In the genomic region with DNA sequence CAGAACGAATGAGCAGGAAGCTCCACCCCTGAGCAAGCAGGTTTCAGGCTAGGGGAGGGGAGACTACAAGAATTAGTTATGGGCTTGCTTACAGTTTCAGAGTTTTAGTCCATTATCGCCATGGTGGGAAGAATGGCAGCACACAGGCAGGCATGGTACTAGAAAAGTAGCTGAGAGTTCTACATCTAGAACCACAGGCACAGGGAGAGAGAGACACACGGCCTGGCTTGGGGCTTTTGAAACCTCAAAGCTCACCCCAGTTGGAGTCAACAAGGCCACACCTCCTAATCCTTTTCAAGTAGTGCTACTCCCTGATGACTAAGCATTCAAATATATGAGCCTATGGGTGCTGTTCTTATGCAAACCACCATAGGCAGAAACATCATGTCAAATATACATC, we compare ENCODE assay signal across 38 mouse cellular contexts. TPM values are rescaled to one million over a fixed set of nuclear protein-coding genes. Genes with fewer than 3 reads are reported as not detected.
"Had no signal": no experiment of that assay in that cellular context is flagged by ENCODE, and none has a peak within 500 bp of the region (broad histone marks: within the 10 kb centered on the region; RNA-seq: fewer than 3 reads in every experiment).

No protein-coding gene starts in this region.

- H3K36me3 ChIP-seq: embryonic facial prominence, embryonic 10.5 days; embryonic facial prominence, embryonic 12.5 days; embryonic facial prominence, embryonic 13.5 days; embryonic facial prominence, embryonic 15.5 days; forebrain, embryonic 10.5 days; forebrain, embryonic 12.5 days; forebrain, embryonic 15.5 days had no signal

- DNase-seq: cerebellum, adult 2 months; cerebellum, adult 8-10 months; cerebellum, adult 9-10 months; cerebellum, adult 9-11 months; cerebellum, postnatal 10 days; cerebellum, postnatal 14 days; cerebellum, postnatal 25 days; cerebellum, postnatal 36 days; embryo, embryonic 11 days; forebrain, postnatal 0 days; gastrocnemius, adult 2 months; gastrocnemius, postnatal 10 days; gastrocnemius, postnatal 14 days; gastrocnemius, postnatal 25 days; gastrocnemius, postnatal 36 days; heart, adult 18-20 months; heart, adult 2 months had no signal

- H3K4me1 ChIP-seq: embryonic facial prominence, embryonic 12.5 days; embryonic facial prominence, embryonic 13.5 days; embryonic facial prominence, embryonic 15.5 days had no signal

- H3K9ac ChIP-seq: embryonic facial prominence, embryonic 12.5 days; embryonic facial prominence, embryonic 13.5 days; embryonic facial prominence, embryonic 15.5 days; forebrain, embryonic 12.5 days; forebrain, embryonic 13.5 days; forebrain, embryonic 15.5 days; forebrain, postnatal 0 days had no signal

- H3K4me2 ChIP-seq: embryonic facial prominence, embryonic 12.5 days; embryonic facial prominence, embryonic 13.5 days; embryonic facial prominence, embryonic 15.5 days; forebrain, embryonic 12.5 days; forebrain, embryonic 13.5 days; forebrain, embryonic 15.5 days had no signal

- H3K4me3 ChIP-seq: embryonic facial prominence, embryonic 10.5 days; embryonic facial prominence, embryonic 12.5 days; embryonic facial prominence, embryonic 13.5 days; embryonic facial prominence, embryonic 15.5 days; erythroblast, embryonic 14.5 days; forebrain, embryonic 10.5 days; forebrain, embryonic 12.5 days; forebrain, embryonic 13.5 days; forebrain, embryonic 15.5 days; gastrocnemius, adult 2 months; heart, adult 2 months had no signal

- H3K27ac ChIP-seq: embryonic facial prominence, embryonic 10.5 days; embryonic facial prominence, embryonic 12.5 days; embryonic facial prominence, embryonic 13.5 days; embryonic facial prominence, embryonic 15.5 days; forebrain, embryonic 10.5 days; forebrain, embryonic 12.5 days; forebrain, embryonic 13.5 days; forebrain, embryonic 15.5 days; gastrocnemius, adult 2 months; heart, adult 2 months had no signal

- ATAC-seq: forebrain, embryonic 13.5 days; forebrain, embryonic 14.5 days; forebrain, embryonic 15.5 days; forebrain, embryonic 16.5 days; forebrain, postnatal 0 days had no signal

- H3K9me3 ChIP-seq: embryonic facial prominence, embryonic 10.5 days; embryonic facial prominence, embryonic 12.5 days; embryonic facial prominence, embryonic 13.5 days; embryonic facial prominence, embryonic 15.5 days; forebrain, embryonic 10.5 days; forebrain, embryonic 12.5 days; forebrain, embryonic 13.5 days; forebrain, embryonic 15.5 days had no signal

- H3K27me3 ChIP-seq: embryonic facial prominence, embryonic 12.5 days; embryonic facial prominence, embryonic 13.5 days; embryonic facial prominence, embryonic 15.5 days; forebrain, embryonic 12.5 days; forebrain, embryonic 13.5 days; forebrain, embryonic 15.5 days had no signal

RNA-seq across cellular contexts. Expression of a gene that starts 28.1 kb away (rescaled TPM):
- total RNA-seq: common myeloid progenitor, adult 5-6 weeks; forebrain, postnatal 0 days; gastrocnemius, adult 18-20 months; gastrocnemius, adult 2 months; gastrocnemius, adult 8-10 months; gastrocnemius, postnatal 10 days; gastrocnemius, postnatal 14 days; gastrocnemius, postnatal 25 days; gastrocnemius, postnatal 36 days; gastrocnemius, postnatal 4 days; granulocyte monocyte progenitor cell, adult 5-6 weeks; heart, adult 18-20 months; heart, adult 2 months had no signal
- polyA plus RNA-seq: cerebellum, adult 2 months; cortical plate, adult 2 months; embryonic facial prominence, embryonic 10.5 days; embryonic facial prominence, embryonic 11.5 days; embryonic facial prominence, embryonic 12.5 days; embryonic facial prominence, embryonic 13.5 days; embryonic facial prominence, embryonic 14.5 days; embryonic facial prominence, embryonic 15.5 days; erythroblast, embryonic 14.5 days; forebrain, embryonic 10.5 days; forebrain, embryonic 11.5 days; forebrain, embryonic 12.5 days; forebrain, embryonic 13.5 days; forebrain, embryonic 14.5 days; forebrain, embryonic 15.5 days; forebrain, embryonic 16.5 days; forebrain, postnatal 0 days; gonadal fat pad, adult 2 months; heart, adult 2 months had no signal
